Mouse (Mus musculus) embryonic stem cell, embryonic (primary cell): ENCODE measurements at regions not wholly inside any gene's neighbourhood (a gene's known extent, or its start where the extent isn't known, plus 50 kb on each side); places are given as distances from the start of the nearest gene placed in this dataset.

Experiments used
- CTCF ChIA-PET, 4 experiments: fragments of 300-600 bp in 2 of 4; fragments of 350-600 bp in 2 of 4; sonication (Branson Sonifier 250); formaldehyde crosslinking; loops; one replicate each; lab custom pipeline; 2022; ENCODE audit warnings: inconsistent platforms in 2 of 4; lab: Charles Lee
- POLR2A ChIA-PET, 4 experiments: fragments of 300-600 bp in 2 of 4; fragments of 350-600 bp in 2 of 4; sonication (Branson Sonifier 250); formaldehyde crosslinking; loops; one replicate each; lab custom pipeline; 2022; ENCODE audit warnings: antibody characterized with exemption in 4 of 4, inconsistent platforms in 1 of 4; lab: Charles Lee

- CTCF ChIA-PET: no interaction called here
- POLR2A ChIA-PET: no interaction called here
These were observed 697.9 kb upstream of the Ncam2 start for GRCm38 (mm10) chr16:80502559-80502958.

- POLR2A ChIA-PET: interaction anchor here in 1 of 4 experiments (0.6 kb wide), 1 partner anchor 17 kb away, joined by 11 read pairs; no protein-coding TSS in a partner anchor
- CTCF ChIA-PET: interaction anchor here in 1 of 4 experiments (0.7 kb wide), 1 partner anchor 326 kb away, joined by 3 read pairs; no protein-coding TSS in a partner anchor
These were observed 697.2 kb upstream of the Ncam2 start for GRCm38 (mm10) chr16:80503276-80503675.

- POLR2A ChIA-PET: no interaction called here
- CTCF ChIA-PET: no interaction called here
These were observed 687.8 kb upstream of the Ncam2 start for GRCm38 (mm10) chr16:80512724-80513123.

- CTCF ChIA-PET: interaction anchor here in 1 of 4 experiments (0.8 kb wide), 1 partner anchor 727 kb away, joined by 3 read pairs; no protein-coding TSS in a partner anchor
- POLR2A ChIA-PET: no interaction called here
These were observed 662.5 kb upstream of the Ncam2 start for GRCm38 (mm10) chr16:80538039-80538438.

- CTCF ChIA-PET: no interaction called here
- POLR2A ChIA-PET: no interaction called here
These were observed 653.9 kb upstream of the Ncam2 start for GRCm38 (mm10) chr16:80546598-80546997.

- CTCF ChIA-PET: no interaction called here
- POLR2A ChIA-PET: no interaction called here
These were observed 633.4 kb upstream of the Ncam2 start for GRCm38 (mm10) chr16:80567120-80567519.

- POLR2A ChIA-PET: no interaction called here
- CTCF ChIA-PET: no interaction called here
These were observed 613.2 kb upstream of the Ncam2 start for GRCm38 (mm10) chr16:80587278-80587677.

GRCm38 (mm10) chr16:80603943-80604342, 596.6 kb upstream of the Ncam2 start:
- ChIA-PET CTCF (no interaction called here), POLR2A (no interaction called here)
